Mouse (Mus musculus) right cerebral cortex, adult 2 months (tissue): Measurements from ENCODE around the gene Tef.

Source experiments
- DNase-seq, 2 experiments: peaks; one replicate each; pipeline ENCODE4 v3.0.0; 2021 to 2022; ENCODE audit warnings: low spot score in 2 of 2

Gene Tef

GRCm38 (mm10) chr15:81798421-81798820 is 3.8 kb upstream of the Tef start:
- DNase-seq, result no peak

GRCm38 (mm10) chr15:81800391-81800790 is 1.8 kb upstream of the Tef start:
- no peak for DNase-seq

- DNase-seq, result peak in 1 of 2 experiments; percentile 57
Measured at GRCm38 (mm10) chr15:81802941-81803351, 725 bp downstream of the Tef start.

- DNase-seq, result no peak
Measured at GRCm38 (mm10) chr15:81803425-81803951, 1.3 kb downstream of the Tef start.

- no peak for DNase-seq
Measured at GRCm38 (mm10) chr15:81804172-81804571, 2.0 kb downstream of the Tef start.

- no peak for DNase-seq
Measured at GRCm38 (mm10) chr15:81804883-81805282, 2.7 kb downstream of the Tef start.

GRCm38 (mm10) chr15:81805624-81806023 is 3.4 kb downstream of the Tef start:
- DNase-seq, result no peak

GRCm38 (mm10) chr15:81806621-81807404 is 4.6 kb downstream of the Tef start:
- no peak for DNase-seq

GRCm38 (mm10) chr15:81808799-81809198 is 6.6 kb downstream of the Tef start:
- DNase-seq, result no peak

GRCm38 (mm10) chr15:81809550-81809949 is 7.3 kb downstream of the Tef start:
- DNase-seq, result no peak

GRCm38 (mm10) chr15:81810150-81810549 is 7.9 kb downstream of the Tef start:
- DNase-seq, result peak; percentile 67 to 75

- peak; percentile 97 to 99 for DNase-seq
Measured at GRCm38 (mm10) chr15:81810671-81811598, 8.7 kb downstream of the Tef start.

GRCm38 (mm10) chr15:81811599-81811996 is 9.4 kb downstream of the Tef start:
- no peak for DNase-seq

- no peak for DNase-seq
Measured at GRCm38 (mm10) chr15:81812287-81812686, 10.1 kb downstream of the Tef start.

- no peak for DNase-seq
Measured at GRCm38 (mm10) chr15:81812696-81813631, 10.7 kb downstream of the Tef start.

GRCm38 (mm10) chr15:81813986-81814705 is 11.9 kb downstream of the Tef start:
- no peak for DNase-seq

- DNase-seq, result no peak
Measured at GRCm38 (mm10) chr15:81814716-81815370, 12.6 kb downstream of the Tef start.

GRCm38 (mm10) chr15:81818404-81818803 is 16.2 kb downstream of the Tef start:
- no peak for DNase-seq

GRCm38 (mm10) chr15:81822631-81823030 is 20.4 kb downstream of the Tef start:
- DNase-seq, result no peak

- no peak for DNase-seq
Measured at GRCm38 (mm10) chr15:81824832-81825231, 22.6 kb downstream of the Tef start.
